ENCODE assay signal across 17 mouse cellular contexts in the genomic region with DNA sequence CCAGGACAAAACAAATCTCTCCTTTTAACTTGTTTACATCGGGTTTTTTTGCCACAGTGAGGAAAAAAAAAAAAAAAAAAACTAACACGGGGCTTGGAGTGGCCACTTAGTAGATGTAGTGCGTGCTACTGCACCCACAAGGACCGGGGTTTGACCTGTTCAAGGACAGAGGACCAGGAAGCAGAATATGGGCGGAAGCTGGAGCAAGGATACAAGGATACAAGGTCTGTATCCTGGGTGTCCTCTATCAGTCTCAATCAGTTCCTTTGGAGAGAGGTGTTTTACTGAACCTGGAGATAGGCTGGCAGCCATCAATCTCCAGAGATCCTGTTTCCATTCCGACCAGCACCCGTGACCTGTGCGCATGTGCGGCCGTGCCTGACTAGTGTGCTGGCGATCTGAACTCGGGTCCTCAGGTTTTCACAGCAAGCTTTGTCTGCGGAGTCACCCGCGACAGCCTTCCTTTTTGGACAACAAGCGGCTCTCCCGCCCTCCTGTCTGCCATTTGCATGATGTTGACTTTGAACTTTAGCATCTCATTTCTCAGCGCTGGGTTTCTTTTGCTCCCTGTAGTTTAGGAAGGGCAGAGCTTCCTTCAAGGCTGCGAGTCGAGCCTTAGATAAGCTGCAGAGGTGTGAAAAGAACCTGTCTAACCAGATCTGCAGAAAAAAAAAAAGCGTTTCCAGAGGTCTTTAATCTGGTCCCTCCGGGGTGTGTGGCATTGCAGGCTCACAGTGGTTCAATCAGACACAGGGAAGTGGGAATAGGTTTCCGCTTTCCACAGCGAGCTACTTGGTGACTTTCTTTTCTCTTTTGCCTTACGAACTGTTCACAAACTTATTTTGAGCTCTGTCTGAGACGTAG. TPM values are rescaled to one million over a fixed set of nuclear protein-coding genes. Genes with fewer than 3 reads are reported as not detected.
DNase-seq lines count a peak whose midpoint lies in the region; ATAC-seq and TF ChIP-seq lines count a peak whose summit lies in the region.
"Had no signal": no experiment of that assay in that cellular context is flagged by ENCODE, and none has a peak within 500 bp of the region (broad histone marks: within the 10 kb centered on the region; RNA-seq: fewer than 3 reads in every experiment).

No protein-coding gene starts in this region.

- H3K4me3 ChIP-seq in heart, embryonic 13.5 days: peak overlapping the region; percentile 17; the same call in 1 of the 2 replicates
- H3K4me3 ChIP-seq in midbrain, embryonic 11.5 days (ENCODE audit: low read depth, low read length): no peak overlapping the region
- no peak overlapping the region for H3K4me3 ChIP-seq in midbrain, embryonic 14.5 days (replicated peaks; ENCODE audit: low read depth, low read length)
- peak overlapping the region; percentile 7; the same call in 1 of the 2 replicates for H3K4me3 ChIP-seq in intestine, embryonic 15.5 days (replicated peaks)
- no peak overlapping the region for H3K4me3 ChIP-seq in liver, postnatal 0 days (ENCODE audit: low read depth, low read length)
- H3K4me3 ChIP-seq: embryonic facial prominence, embryonic 12.5 days; forebrain, embryonic 12.5 days; liver, embryonic 15.5 days; neural tube, embryonic 15.5 days had no signal

- no peaks in the 10 kb centered on the region for H3K36me3 ChIP-seq in heart, embryonic 13.5 days
- H3K36me3 ChIP-seq in midbrain, embryonic 11.5 days (ENCODE audit: control insufficient read depth, insufficient read depth, low read length): no peaks in the 10 kb centered on the region
- no peaks in the 10 kb centered on the region for H3K36me3 ChIP-seq in midbrain, embryonic 14.5 days (ENCODE audit: control insufficient read depth, insufficient read depth, low read length)
- H3K36me3 ChIP-seq in intestine, embryonic 15.5 days: no peaks in the 10 kb centered on the region
- no peaks in the 10 kb centered on the region for H3K36me3 ChIP-seq in liver, postnatal 0 days (replicated peaks; ENCODE audit: insufficient read depth, low read length)
- H3K36me3 ChIP-seq: embryonic facial prominence, embryonic 12.5 days; forebrain, embryonic 12.5 days; liver, embryonic 15.5 days; neural tube, embryonic 15.5 days had no signal

- peaks cover 22% of the 10 kb centered on the region; the same call in 1 of the 2 replicates for H3K27me3 ChIP-seq in heart, embryonic 13.5 days (replicated peaks)
- no peaks in the 10 kb centered on the region for H3K27me3 ChIP-seq in midbrain, embryonic 11.5 days (ENCODE audit: control insufficient read depth, insufficient read depth, low read length)
- no peaks in the 10 kb centered on the region for H3K27me3 ChIP-seq in midbrain, embryonic 14.5 days (ENCODE audit: control insufficient read depth, insufficient read depth, low read length)
- no peaks in the 10 kb centered on the region for H3K27me3 ChIP-seq in intestine, embryonic 15.5 days (replicated peaks)
- H3K27me3 ChIP-seq in liver, postnatal 0 days (ENCODE audit: insufficient read depth, low read length): no peaks in the 10 kb centered on the region
- H3K27me3 ChIP-seq: liver, embryonic 15.5 days; neural tube, embryonic 15.5 days had no signal

- H3K4me2 ChIP-seq in heart, embryonic 13.5 days: peak overlapping the region; percentile 48
- H3K4me2 ChIP-seq in midbrain, embryonic 11.5 days: no peak overlapping the region
- H3K4me2 ChIP-seq in midbrain, embryonic 14.5 days (ENCODE audit: low read length): no peak overlapping the region
- peak overlapping the region; percentile 51 for H3K4me2 ChIP-seq in intestine, embryonic 15.5 days (replicated peaks)
- no peak overlapping the region for H3K4me2 ChIP-seq in liver, postnatal 0 days (ENCODE audit: low read depth, low read length)
- H3K4me2 ChIP-seq: embryonic facial prominence, embryonic 12.5 days; forebrain, embryonic 12.5 days; liver, embryonic 15.5 days; neural tube, embryonic 15.5 days had no signal

- no peak for DNase-seq in heart, adult 9 months (ENCODE audit: low spot score in 2 of 2)
- DNase-seq in midbrain, embryonic 11.5 days (ENCODE audit: low spot score, missing footprints): peak; percentile 86
- DNase-seq in midbrain, embryonic 14.5 days: no peak
- no peak for DNase-seq in liver, postnatal 0 days
- no peak for DNase-seq in layer of hippocampus, adult 9-11 months
- DNase-seq: adrenal gland, adult 2 months; cerebellum, adult 9-10 months; heart, adult 11 months; kidney, postnatal 10 days had no signal

- no peaks in the 10 kb centered on the region for H3K9me3 ChIP-seq in heart, embryonic 13.5 days
- H3K9me3 ChIP-seq in midbrain, embryonic 11.5 days (ENCODE audit: control insufficient read depth, low read length): no peaks in the 10 kb centered on the region; the same call in 1 of the 2 replicates
- H3K9me3 ChIP-seq in midbrain, embryonic 14.5 days (ENCODE audit: control insufficient read depth, low read length): no peaks in the 10 kb centered on the region
- no peaks in the 10 kb centered on the region for H3K9me3 ChIP-seq in intestine, embryonic 15.5 days
- no peaks in the 10 kb centered on the region for H3K9me3 ChIP-seq in liver, postnatal 0 days (ENCODE audit: low read length)
- H3K9me3 ChIP-seq: embryonic facial prominence, embryonic 12.5 days; forebrain, embryonic 12.5 days; liver, embryonic 15.5 days; neural tube, embryonic 15.5 days had no signal

- no peak overlapping the region for H3K9ac ChIP-seq in heart, embryonic 13.5 days
- no peak overlapping the region for H3K9ac ChIP-seq in midbrain, embryonic 11.5 days (ENCODE audit: low read length)
- H3K9ac ChIP-seq in midbrain, embryonic 14.5 days (replicated peaks; ENCODE audit: low read length): no peak overlapping the region
- no peak overlapping the region for H3K9ac ChIP-seq in intestine, embryonic 15.5 days
- H3K9ac ChIP-seq in liver, postnatal 0 days (replicated peaks): no peak overlapping the region
- H3K9ac ChIP-seq: embryonic facial prominence, embryonic 12.5 days; forebrain, embryonic 12.5 days; liver, embryonic 15.5 days; neural tube, embryonic 15.5 days had no signal

- H3K27ac ChIP-seq in heart, embryonic 13.5 days (replicated peaks): no peak overlapping the region
- no peak overlapping the region for H3K27ac ChIP-seq in midbrain, embryonic 11.5 days (ENCODE audit: low read depth, low read length)
- H3K27ac ChIP-seq in midbrain, embryonic 14.5 days (replicated peaks; ENCODE audit: low read depth, low read length): no peak overlapping the region
- H3K27ac ChIP-seq in intestine, embryonic 15.5 days: no peak overlapping the region
- no peak overlapping the region for H3K27ac ChIP-seq in liver, postnatal 0 days (ENCODE audit: low read depth)
- H3K27ac ChIP-seq: embryonic facial prominence, embryonic 12.5 days; forebrain, embryonic 12.5 days; hindbrain, postnatal 0 days; liver, embryonic 15.5 days; neural tube, embryonic 15.5 days had no signal

- no peak for ATAC-seq in heart, embryonic 13.5 days (ENCODE audit: extremely low read depth, insufficient number of reproducible peaks, low FRiP score, low TSS enrichment)
- ATAC-seq in midbrain, embryonic 11.5 days (ENCODE audit: low FRiP score): no peak
- no peak for ATAC-seq in midbrain, embryonic 14.5 days (ENCODE audit: low FRiP score, low TSS enrichment)
- peak; percentile 97 for ATAC-seq in intestine, embryonic 15.5 days
- ATAC-seq in liver, postnatal 0 days: no peak
- ATAC-seq: hindbrain, postnatal 0 days had no signal

- H3K4me1 ChIP-seq in heart, embryonic 13.5 days: no peaks in the 10 kb centered on the region
- peaks cover 3% of the 10 kb centered on the region; the same call in 1 of the 2 replicates for H3K4me1 ChIP-seq in midbrain, embryonic 11.5 days (ENCODE audit: control insufficient read depth, insufficient read depth, low read length)
- no peaks in the 10 kb centered on the region for H3K4me1 ChIP-seq in midbrain, embryonic 14.5 days (ENCODE audit: control insufficient read depth, insufficient read depth, low read length)
- H3K4me1 ChIP-seq in intestine, embryonic 15.5 days (replicated peaks): 0 out of 2 replicates have a peak, but pooled peaks cover 4% of the 10 kb centered on the region
- H3K4me1 ChIP-seq in liver, postnatal 0 days (ENCODE audit: insufficient read depth): no peaks in the 10 kb centered on the region
- H3K4me1 ChIP-seq: embryonic facial prominence, embryonic 12.5 days; liver, embryonic 15.5 days had no signal

- 22% methylated on average over 26 of the region's 26 CpGs for WGBS in heart, embryonic 13.5 days
- WGBS in midbrain, embryonic 11.5 days: 43% methylated on average over 26 of the region's 26 CpGs
- WGBS in midbrain, embryonic 14.5 days: 42% methylated on average over 26 of the region's 26 CpGs
- 27% methylated on average over 26 of the region's 26 CpGs for WGBS in intestine, embryonic 15.5 days
- WGBS in liver, postnatal 0 days (ENCODE audit: insufficient replicate concordance): 27% methylated on average over 26 of the region's 26 CpGs

- no peak for TF ChIP-seq EP300 in liver, postnatal 0 days (IDR thresholded peaks at IDR 0.05; ENCODE audit: low read depth)

- TF ChIP-seq CTCF in liver, postnatal 0 days (IDR thresholded peaks at IDR 0.05; ENCODE audit: low read depth): no peak

RNA-seq across cellular contexts. Expression of gene Nptx2, which starts 38.8 kb away (rescaled TPM):
- 0.09 and 0.14 TPM in 2 replicates for polyA plus RNA-seq in heart, embryonic 13.5 days (2015; fragmentation: Nextera tagmentation; extraction: Ambion mirVana)
- 1.8 and 1.9 TPM in 2 replicates for polyA plus RNA-seq in midbrain, embryonic 11.5 days (2014; fragmentation: Nextera tagmentation; extraction: Ambion mirVana)
- 5.4 and 5.7 TPM in 2 replicates for polyA plus RNA-seq in midbrain, embryonic 14.5 days (2014; fragmentation: Nextera tagmentation; extraction: Ambion mirVana)
- 2.0 and 2.1 TPM in 2 replicates for polyA plus RNA-seq in intestine, embryonic 15.5 days (2015; fragmentation: Nextera tagmentation; extraction: Ambion mirVana)
- polyA plus RNA-seq in liver, postnatal 0 days (2015; fragmentation: Nextera tagmentation; extraction: Ambion mirVana): not detected in 2 replicates
- polyA plus RNA-seq: C2C12 had no signal

Comparison
In these comparisons a context has a peak if more than half of its experiments do, and no peak if none do; other contexts are left out.
1. H3K4me2 ChIP-seq: peak in heart, embryonic 13.5 days (single experiment) and intestine, embryonic 15.5 days (single experiment); none in midbrain, embryonic 11.5 days (single experiment), midbrain, embryonic 14.5 days (single experiment) and liver, postnatal 0 days (single experiment).
2. H3K4me3 ChIP-seq: peak in heart, embryonic 13.5 days (single experiment) and intestine, embryonic 15.5 days (single experiment); none in midbrain, embryonic 11.5 days (single experiment), midbrain, embryonic 14.5 days (single experiment) and liver, postnatal 0 days (single experiment).